Mouse (Mus musculus) liver, embryonic 16.5 days (tissue): Measurements from ENCODE around the gene Lad1. TPM values are rescaled to one million over a fixed set of nuclear protein-coding genes. Genes with fewer than 3 reads are reported as not detected.

Source experiments
- ATAC-seq: fragments of 200-750 bp; cut with Nextera tagmentation; 2 replicates; pipeline ENCODE4 v1.8.0; 2017; ENCODE audit warnings: low read depth, mild to moderate bottlenecking, moderate number of reproducible peaks, moderate library complexity
- H3K27ac ChIP-seq: fragments of 300-500 bp; sonication (generic); 2 replicates; pipeline ENCODE4 v1.5.1; 2014; ENCODE audit warnings: mild to moderate bottlenecking, low read length
- H3K27me3 ChIP-seq: fragments of 300-500 bp; sonication (generic); 2 replicates; pipeline ENCODE4 v1.6.1; 2014; ENCODE audit warnings: low read depth, low read length, mixed read lengths; ENCODE audit not compliant: control insufficient read depth, insufficient read depth
- H3K36me3 ChIP-seq: fragments of 300-500 bp; sonication (generic); 2 replicates; pipeline ENCODE4 v1.6.1; 2014; ENCODE audit warnings: mild to moderate bottlenecking; ENCODE audit not compliant: control insufficient read depth, insufficient read depth
- H3K4me1 ChIP-seq: fragments of 300-500 bp; sonication (generic); 2 replicates; pipeline ENCODE4 v1.6.1; 2014; ENCODE audit warnings: low read depth, low read length, mixed read lengths; ENCODE audit not compliant: control insufficient read depth
- H3K4me2 ChIP-seq: fragments of 300-500 bp; sonication (generic); 2 replicates; pipeline ENCODE4 v1.6.1; 2014; ENCODE audit warnings: low read depth, low read length, mixed read lengths
- H3K4me3 ChIP-seq: fragments of 300-500 bp; sonication (generic); 2 replicates; pipeline ENCODE4 v1.5.1; 2014; ENCODE audit warnings: low read depth, mild to moderate bottlenecking, low read length
- H3K9ac ChIP-seq: fragments of 300-500 bp; sonication (generic); 2 replicates; pipeline ENCODE4 v1.6.1; 2014; ENCODE audit warnings: low read depth, low read length
- H3K9me3 ChIP-seq: fragments of 300-500 bp; sonication (generic); replicated peaks from 2 replicates; pipeline ENCODE4 v1.6.1; 2016; ENCODE audit warnings: low read length; ENCODE audit not compliant: control insufficient read depth
- WGBS: fragments of 180-500 bp; shearing (Covaris S2); extraction: QIAGEN DNeasy Blood & Tissue Kit; methylation state at CpG from one replicate; pipeline ENCODE4 v1.1.7; 2014; ENCODE audit not compliant: insufficient replicate concordance; 5-methylcytosine and 5-hydroxymethylcytosine counted together
- polyA plus RNA-seq: library from polyadenylated mRNA; unstranded; fragments of >200 nt; fragmentation: Nextera tagmentation; extraction: Ambion mirVana; gene quantifications from 2 replicates; pipeline ENCODE4 v1.2.1, GENCODE M21; 2015

Gene Lad1
- polyA plus RNA-seq, 1 experiment from 2014 or later = 1.5 TPM

DNA sequence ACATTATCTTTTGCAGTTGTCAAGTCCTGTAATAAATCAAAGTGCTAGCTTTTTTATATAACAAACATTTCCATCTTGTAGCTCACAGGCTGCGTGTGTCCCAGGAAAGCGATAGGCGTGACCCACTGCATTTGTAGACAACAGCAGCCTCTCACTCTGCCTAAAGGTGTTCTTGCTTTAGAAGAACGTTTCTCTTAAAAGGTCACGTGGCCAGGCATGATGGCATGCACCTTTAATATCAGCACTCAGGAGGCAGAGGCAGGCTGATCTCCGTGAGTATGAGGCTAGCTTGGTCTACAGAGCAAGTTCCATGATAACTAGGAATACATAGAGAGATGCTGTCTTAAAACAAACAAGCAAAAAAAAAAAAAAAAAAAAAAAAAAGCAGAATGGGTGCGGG is 40.1 kb downstream of the Lad1 start:
- no peaks in the 10 kb centered on the region for H3K9me3 ChIP-seq
- H3K4me2 ChIP-seq = no peak overlapping the region
- no peak for ATAC-seq
- no peak overlapping the region for H3K4me3 ChIP-seq
- H3K27ac ChIP-seq = no peak overlapping the region
- peaks cover 8% of the 10 kb centered on the region for H3K4me1 ChIP-seq
- no peak overlapping the region for H3K9ac ChIP-seq
- no peaks in the 10 kb centered on the region for H3K27me3 ChIP-seq
- no peaks in the 10 kb centered on the region for H3K36me3 ChIP-seq
- 71% methylated on average over 7 of the region's 7 CpGs for WGBS

DNA sequence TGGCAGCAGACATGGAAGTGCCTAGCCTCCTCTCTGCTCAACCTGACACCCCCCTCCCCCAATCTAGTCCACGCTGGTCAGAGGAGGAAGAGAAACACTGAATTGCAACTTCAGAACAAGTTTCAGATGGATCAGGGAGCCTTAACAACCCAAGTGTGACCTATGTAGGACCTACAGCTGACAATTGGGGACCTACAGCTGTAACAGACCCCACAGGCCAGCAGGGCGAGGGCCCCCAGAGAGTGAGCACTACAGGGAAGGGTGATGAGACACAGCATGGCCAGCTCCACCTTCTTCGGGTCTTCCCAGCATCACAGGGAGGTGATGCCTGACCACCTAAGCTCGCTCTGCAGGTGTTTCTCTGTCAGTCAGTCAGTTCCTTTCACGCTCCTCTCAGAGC is 42.7 kb downstream of the Lad1 start:
- Histone ChIP-seq H3K4me1 (peaks cover 6% of the 10 kb centered on the region), H3K9ac (no peak overlapping the region), H3K4me3 (no peak overlapping the region), H3K27me3 (peaks cover 3% of the 10 kb centered on the region; the same call in 1 of the 2 replicates), H3K4me2 (no peak overlapping the region), H3K36me3 (no peaks in the 10 kb centered on the region), H3K27ac (no peak overlapping the region), H3K9me3 (no peaks in the 10 kb centered on the region)
- WGBS = 49% methylated on average over 5 of the region's 5 CpGs
- no peak for ATAC-seq

DNA sequence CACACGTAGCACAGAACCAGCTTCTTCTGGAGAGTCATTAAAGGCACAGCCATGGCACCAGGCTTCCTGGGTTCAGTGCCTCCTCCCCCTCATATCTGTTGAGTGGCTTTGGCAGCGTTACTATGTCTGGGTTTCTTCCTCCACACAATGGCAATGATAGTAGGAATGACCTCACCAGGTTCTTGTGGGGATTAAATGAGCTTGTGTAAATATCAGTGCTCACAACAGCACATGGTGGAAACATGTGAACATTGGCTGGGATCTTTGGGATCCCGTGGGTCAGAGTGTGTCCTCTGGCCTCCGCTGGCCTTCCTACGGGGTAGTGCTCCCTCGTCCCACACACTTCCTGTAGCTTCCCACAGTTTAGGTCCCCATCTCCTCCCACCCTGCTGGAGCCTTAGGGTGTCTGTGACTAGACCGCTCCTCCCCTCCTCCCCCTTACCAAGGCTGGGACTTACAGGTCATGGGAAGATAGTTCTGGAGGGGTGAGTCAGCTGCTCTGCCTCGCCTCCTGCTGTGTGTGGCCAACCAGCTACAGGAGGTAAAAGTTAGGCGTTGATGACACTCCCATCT is 43.7 kb downstream of the Lad1 start:
- peaks cover 3% of the 10 kb centered on the region; the same call in 1 of the 2 replicates for H3K27me3 ChIP-seq
- H3K27ac ChIP-seq = no peak overlapping the region
- H3K9ac ChIP-seq = no peak overlapping the region
- peaks cover 4% of the 10 kb centered on the region for H3K4me1 ChIP-seq
- H3K9me3 ChIP-seq = no peaks in the 10 kb centered on the region
- 48% methylated on average over 9 of the region's 9 CpGs for WGBS
- ATAC-seq = no peak
- no peak overlapping the region for H3K4me3 ChIP-seq
- H3K36me3 ChIP-seq = no peaks in the 10 kb centered on the region
- no peak overlapping the region for H3K4me2 ChIP-seq

DNA sequence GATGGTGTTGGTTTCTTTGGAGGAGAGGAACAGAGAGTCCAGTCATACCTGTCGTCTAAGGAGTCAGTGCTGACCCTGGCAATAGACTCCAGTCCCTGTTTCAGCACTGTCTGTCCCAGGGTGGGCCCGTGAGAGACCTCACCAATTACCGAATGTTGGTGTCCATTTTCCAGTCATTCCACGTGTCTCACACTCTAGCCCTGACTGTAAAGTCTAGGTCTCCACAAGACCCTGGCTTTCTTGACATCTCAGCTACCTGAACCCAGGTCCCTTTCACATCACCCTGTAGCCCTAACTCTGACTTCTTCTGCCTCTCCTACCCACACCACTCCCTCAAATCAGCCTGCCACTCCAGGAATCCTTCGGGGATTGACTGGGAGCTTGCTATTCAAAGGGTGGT is 44.2 kb downstream of the Lad1 start:
- 57% methylated on average over 5 of the region's 5 CpGs for WGBS
- no peak overlapping the region for H3K4me3 ChIP-seq
- no peak overlapping the region for H3K9ac ChIP-seq
- ATAC-seq = no peak
- no peaks in the 10 kb centered on the region; the same call in 1 of the 2 replicates for H3K4me1 ChIP-seq
- H3K9me3 ChIP-seq = no peaks in the 10 kb centered on the region
- H3K4me2 ChIP-seq = no peak overlapping the region
- H3K27me3 ChIP-seq = peaks cover 3% of the 10 kb centered on the region; the same call in 1 of the 2 replicates
- no peaks in the 10 kb centered on the region for H3K36me3 ChIP-seq
- H3K27ac ChIP-seq = no peak overlapping the region

DNA sequence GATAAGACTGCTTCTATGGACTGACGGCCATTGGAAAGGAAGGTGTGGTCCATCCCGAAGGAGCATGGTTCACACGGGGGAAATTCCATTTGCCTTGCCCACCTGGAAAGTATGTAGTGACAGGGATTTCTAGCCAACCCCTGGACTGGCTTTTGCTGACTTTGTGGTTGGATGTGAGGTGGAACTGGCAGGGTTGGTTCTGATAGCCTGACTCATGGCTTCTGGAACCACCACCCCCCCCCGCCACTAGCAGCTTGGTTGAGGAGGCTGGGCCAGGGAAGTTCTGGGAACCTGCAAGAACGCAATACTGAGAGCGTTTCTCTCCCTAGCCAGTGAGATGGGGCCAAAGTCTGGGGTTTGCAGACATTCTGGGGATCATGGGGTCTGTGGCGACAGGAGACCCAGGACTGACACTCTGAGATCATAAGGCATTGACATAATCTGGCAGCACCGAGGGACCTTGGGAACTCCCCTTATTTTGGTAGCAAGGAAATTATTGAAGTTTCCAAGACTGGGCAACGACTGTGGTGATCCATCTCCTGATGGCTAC is 45.5 kb downstream of the Lad1 start:
- H3K9me3 ChIP-seq = no peaks in the 10 kb centered on the region
- H3K4me1 ChIP-seq = no peaks in the 10 kb centered on the region
- no peak overlapping the region for H3K4me2 ChIP-seq
- no peak overlapping the region for H3K9ac ChIP-seq
- H3K27ac ChIP-seq = no peak overlapping the region
- peaks cover 3% of the 10 kb centered on the region; the same call in 1 of the 2 replicates for H3K27me3 ChIP-seq
- WGBS = 51% methylated on average over 9 of the region's 9 CpGs
- H3K36me3 ChIP-seq = no peaks in the 10 kb centered on the region
- no peak overlapping the region for H3K4me3 ChIP-seq
- ATAC-seq = no peak

DNA sequence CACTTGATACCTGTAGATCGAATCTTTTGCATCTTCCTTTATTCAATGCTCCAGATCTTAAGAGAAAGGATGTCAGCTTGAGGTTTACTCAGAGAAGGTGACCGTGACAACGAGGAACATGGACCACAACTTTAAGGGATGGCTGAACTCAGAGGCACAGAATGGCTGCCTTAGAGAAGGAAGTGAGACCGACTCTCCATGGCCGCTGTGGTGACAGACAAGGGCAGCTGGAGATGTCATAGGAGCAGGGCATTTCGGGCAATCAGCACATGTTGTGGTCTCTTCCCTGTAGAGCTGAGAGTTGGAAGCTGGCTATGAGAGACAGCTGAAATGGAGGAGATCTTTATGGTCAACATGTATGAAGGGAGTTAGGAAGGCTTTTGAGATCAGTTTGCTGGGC is 46.4 kb downstream of the Lad1 start:
- Histone ChIP-seq H3K27me3 (peaks cover 3% of the 10 kb centered on the region; the same call in 1 of the 2 replicates), H3K27ac (no peak overlapping the region), H3K4me2 (no peak overlapping the region), H3K4me1 (no peaks in the 10 kb centered on the region), H3K9me3 (no peaks in the 10 kb centered on the region), H3K9ac (no peak overlapping the region), H3K4me3 (no peak overlapping the region), H3K36me3 (no peaks in the 10 kb centered on the region)
- ATAC-seq = no peak
- 53% methylated on average over 6 of the region's 6 CpGs for WGBS

DNA sequence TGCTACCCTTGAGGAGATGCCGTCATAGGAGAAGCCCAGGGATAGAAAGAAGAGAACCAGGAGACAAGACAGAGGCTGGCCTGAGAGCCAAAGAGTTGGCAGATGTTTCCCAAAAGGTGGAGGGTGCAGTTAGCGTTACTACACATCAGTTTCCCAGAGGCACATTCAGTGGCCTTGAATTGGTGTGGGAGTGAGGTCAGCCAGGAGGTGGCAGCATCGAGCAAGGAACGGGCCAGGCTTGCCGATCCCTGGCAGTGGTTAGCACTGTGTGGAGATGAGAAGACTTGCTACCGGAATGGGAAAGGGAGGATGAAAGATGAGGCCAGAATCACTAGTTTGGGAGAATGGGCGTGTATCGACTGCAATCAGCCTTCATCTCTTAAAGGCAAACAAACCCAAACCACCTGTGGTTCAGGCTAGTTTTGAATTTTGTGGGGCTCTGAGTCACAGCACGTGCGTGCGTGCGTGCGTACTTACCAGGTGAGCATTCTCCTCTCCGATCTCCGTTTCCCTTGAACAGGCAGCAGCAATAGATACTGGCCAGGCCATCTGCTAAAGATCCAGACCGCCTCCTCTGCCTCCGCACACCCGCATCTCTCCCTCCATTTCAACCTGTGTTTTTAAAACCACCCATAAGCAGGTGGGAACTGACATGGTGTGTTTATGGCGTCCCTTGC is 47.3 kb downstream of the Lad1 start:
- H3K4me1 ChIP-seq = no peaks in the 10 kb centered on the region
- no peak overlapping the region for H3K9ac ChIP-seq
- 43% methylated on average over 19 of the region's 19 CpGs for WGBS
- H3K4me2 ChIP-seq = no peak overlapping the region
- peak; percentile 47; the same call in 1 of the 2 replicates for ATAC-seq
- no peak overlapping the region for H3K4me3 ChIP-seq
- H3K36me3 ChIP-seq = no peaks in the 10 kb centered on the region
- peaks cover 3% of the 10 kb centered on the region; the same call in 1 of the 2 replicates for H3K27me3 ChIP-seq
- H3K27ac ChIP-seq = no peak overlapping the region
- no peaks in the 10 kb centered on the region for H3K9me3 ChIP-seq

DNA sequence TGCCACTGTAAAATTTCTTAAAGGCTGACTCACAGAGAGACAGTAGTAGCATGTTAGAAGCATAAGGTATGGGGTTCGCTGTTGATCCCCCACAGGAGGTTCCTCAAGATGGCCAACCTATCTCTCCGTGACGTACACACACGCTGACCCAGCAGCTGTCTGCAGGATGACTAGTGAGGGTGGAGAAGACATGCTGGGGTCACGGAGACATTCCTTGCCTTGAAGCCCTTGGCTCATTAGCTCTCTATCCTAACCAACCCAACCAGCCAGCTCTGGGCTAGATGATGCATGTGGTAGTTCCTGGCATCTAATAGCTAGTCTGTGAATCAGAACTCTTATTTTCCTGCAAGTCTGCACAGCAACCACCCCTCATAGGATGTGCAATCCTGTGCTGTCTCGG is 50.2 kb downstream of the Lad1 start:
- no peak for ATAC-seq
- Histone ChIP-seq H3K9ac (no peak overlapping the region), H3K4me2 (no peak overlapping the region), H3K27me3 (peaks cover 3% of the 10 kb centered on the region; the same call in 1 of the 2 replicates), H3K36me3 (no peaks in the 10 kb centered on the region), H3K27ac (no peak overlapping the region), H3K9me3 (no peaks in the 10 kb centered on the region), H3K4me1 (no peaks in the 10 kb centered on the region), H3K4me3 (no peak overlapping the region)
- 65% methylated on average over 6 of the region's 6 CpGs for WGBS

DNA sequence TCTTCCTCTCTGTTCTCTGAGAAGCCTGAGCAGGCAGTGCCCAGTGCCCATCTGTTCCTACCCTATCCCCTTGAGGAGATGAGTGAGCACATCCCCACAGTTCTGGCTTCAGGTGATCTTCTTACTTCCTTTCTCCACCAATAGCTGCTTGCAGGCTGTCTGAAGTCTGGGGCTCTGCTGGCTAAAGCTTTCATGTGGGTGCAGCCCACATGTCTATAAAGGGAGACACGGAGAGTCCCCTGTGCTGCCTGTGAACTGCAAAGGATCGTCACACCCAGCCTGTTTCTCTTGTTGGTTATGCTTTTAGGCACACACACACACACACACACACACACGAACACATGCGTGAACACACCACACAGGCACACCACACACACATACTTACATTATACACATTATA is 54.6 kb downstream of the Lad1 start:
- Histone ChIP-seq H3K9ac (no peak overlapping the region), H3K4me1 (no peaks in the 10 kb centered on the region), H3K4me3 (no peak overlapping the region), H3K36me3 (no peaks in the 10 kb centered on the region), H3K4me2 (no peak overlapping the region), H3K27ac (no peak overlapping the region), H3K9me3 (no peaks in the 10 kb centered on the region), H3K27me3 (no peaks in the 10 kb centered on the region)
- ATAC-seq = no peak
- 58% methylated on average over 4 of the region's 4 CpGs for WGBS
